Mouse (Mus musculus) spleen, postnatal 10 days (tissue): ENCODE data around the gene AU040320.

Experiments
- DNase-seq, 2 experiments: peaks; one replicate each; pipeline ENCODE4 v3.0.0; 2021 to 2022; ENCODE audit warnings: low spot score in 2 of 2

AU040320 gene

GRCm38 (mm10) chr4:126860268-126860986 lies 107.1 kb downstream of the AU040320 start:
- no peak for DNase-seq

GRCm38 (mm10) chr4:126861514-126862266 lies 108.3 kb downstream of the AU040320 start:
- no peak for DNase-seq

- no peak for DNase-seq
These were observed 115.4 kb downstream of the AU040320 start for GRCm38 (mm10) chr4:126868699-126869098.

- DNase-seq = no peak
These were observed 119.4 kb downstream of the AU040320 start for GRCm38 (mm10) chr4:126872717-126873116.

- no peak for DNase-seq
These were observed 126.4 kb downstream of the AU040320 start for GRCm38 (mm10) chr4:126879560-126880275.

GRCm38 (mm10) chr4:126883602-126884001 lies 130.3 kb downstream of the AU040320 start:
- DNase-seq = no peak

- DNase-seq = no peak
These were observed 132.6 kb downstream of the AU040320 start for GRCm38 (mm10) chr4:126885953-126886352.

- DNase-seq = no peak
These were observed 136.5 kb downstream of the AU040320 start for GRCm38 (mm10) chr4:126889879-126890278.
